Mouse (Mus musculus): Measurements from ENCODE around the gene Ccdc62.

The Ccdc62 gene

GRCm38 (mm10) chr5:124002876-124003275 is 72.4 kb downstream of the Ccdc62 start:
- DNase-seq (ENCODE audit: low spot score), result no peak

- DNase-seq (ENCODE audit: low spot score), result no peak
Measured at GRCm38 (mm10) chr5:124003375-124003774, 72.9 kb downstream of the Ccdc62 start.

- no peak for DNase-seq (ENCODE audit: low spot score)
Measured at GRCm38 (mm10) chr5:124004356-124005150, 74.1 kb downstream of the Ccdc62 start.

DNA sequence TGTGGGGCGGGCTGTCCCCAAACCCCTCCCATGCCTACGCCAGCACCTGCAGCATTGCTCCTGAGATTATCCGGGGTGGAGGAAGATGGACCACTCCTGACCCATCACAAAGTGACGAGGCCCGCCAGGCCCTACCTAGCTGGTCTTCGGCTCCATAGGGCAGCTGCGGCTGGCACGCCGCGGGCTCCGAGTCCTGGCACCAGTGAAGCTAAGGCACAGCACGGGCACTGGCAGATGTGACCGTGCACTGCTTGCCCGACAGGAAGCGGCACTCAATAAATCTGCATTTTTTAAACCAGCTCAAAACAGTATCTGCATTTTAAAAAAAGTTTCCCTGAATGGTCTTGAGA is 74.6 kb downstream of the Ccdc62 start:
- no peak for DNase-seq (ENCODE audit: low spot score)

DNA sequence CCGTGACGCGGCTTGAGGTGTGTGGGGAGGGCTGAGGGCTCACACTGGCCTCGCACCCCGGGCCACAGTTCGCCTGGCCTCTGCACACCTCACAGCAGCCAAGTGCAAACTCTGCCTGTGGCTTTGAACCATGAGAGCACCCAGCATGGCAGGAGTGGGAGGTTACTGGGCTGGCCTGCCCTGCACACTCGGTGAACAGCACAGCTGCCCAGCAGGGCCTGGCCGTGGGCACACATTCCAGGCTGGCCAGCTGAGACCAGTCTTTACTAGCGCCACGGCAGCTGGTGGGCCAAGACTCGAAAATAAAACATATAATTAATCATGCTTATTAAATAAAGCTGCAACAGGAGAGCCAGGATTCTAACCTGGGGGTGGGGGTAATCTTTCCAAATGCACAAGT is 75.1 kb downstream of the Ccdc62 start:
- no peak for DNase-seq (ENCODE audit: low spot score)

DNA sequence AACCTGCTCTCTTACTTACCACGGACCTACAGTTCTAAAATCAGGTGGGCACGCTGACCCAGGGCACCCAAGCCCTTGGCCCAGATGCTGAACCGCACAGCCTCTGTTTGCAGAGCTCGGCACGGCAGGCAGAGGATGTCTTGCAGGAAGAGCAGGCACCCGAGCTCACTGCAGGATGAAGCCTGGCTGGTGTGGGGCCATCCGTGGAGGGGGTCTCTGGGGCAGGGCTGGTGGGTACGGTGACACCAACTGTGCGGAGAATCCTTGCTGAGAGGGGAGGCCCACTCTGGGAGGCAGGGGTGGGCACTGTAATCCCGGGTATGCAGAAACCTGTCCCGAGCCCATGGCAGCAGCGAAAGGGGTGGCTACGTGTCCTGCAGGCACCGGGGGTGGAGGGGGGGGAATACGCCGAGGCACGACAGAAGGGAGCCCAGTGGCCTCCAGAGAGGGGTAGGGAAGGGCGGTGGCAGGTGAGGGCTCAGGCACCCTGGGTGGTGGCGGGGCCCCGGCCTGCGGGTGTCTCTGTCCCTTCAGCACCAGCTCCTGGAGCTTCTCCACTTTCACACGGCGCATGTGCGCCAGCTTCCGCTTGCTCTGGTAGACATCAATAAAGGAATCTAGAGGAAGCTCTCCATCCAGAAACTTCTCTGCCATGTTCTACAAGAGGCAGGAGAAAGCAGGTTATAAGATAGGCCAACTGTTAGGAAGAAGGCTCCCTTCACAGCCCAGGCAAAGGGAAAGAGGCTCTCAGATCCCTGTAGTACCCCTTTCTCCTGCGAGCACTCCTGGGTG is 75.8 kb downstream of the Ccdc62 start:
- DNase-seq (ENCODE audit: low spot score), result no peak

GRCm38 (mm10) chr5:124006891-124007491 is 76.5 kb downstream of the Ccdc62 start:
- no peak for DNase-seq (ENCODE audit: low spot score)

- DNase-seq (ENCODE audit: low spot score), result no peak
Measured at GRCm38 (mm10) chr5:124010077-124010476, 79.6 kb downstream of the Ccdc62 start.

DNA sequence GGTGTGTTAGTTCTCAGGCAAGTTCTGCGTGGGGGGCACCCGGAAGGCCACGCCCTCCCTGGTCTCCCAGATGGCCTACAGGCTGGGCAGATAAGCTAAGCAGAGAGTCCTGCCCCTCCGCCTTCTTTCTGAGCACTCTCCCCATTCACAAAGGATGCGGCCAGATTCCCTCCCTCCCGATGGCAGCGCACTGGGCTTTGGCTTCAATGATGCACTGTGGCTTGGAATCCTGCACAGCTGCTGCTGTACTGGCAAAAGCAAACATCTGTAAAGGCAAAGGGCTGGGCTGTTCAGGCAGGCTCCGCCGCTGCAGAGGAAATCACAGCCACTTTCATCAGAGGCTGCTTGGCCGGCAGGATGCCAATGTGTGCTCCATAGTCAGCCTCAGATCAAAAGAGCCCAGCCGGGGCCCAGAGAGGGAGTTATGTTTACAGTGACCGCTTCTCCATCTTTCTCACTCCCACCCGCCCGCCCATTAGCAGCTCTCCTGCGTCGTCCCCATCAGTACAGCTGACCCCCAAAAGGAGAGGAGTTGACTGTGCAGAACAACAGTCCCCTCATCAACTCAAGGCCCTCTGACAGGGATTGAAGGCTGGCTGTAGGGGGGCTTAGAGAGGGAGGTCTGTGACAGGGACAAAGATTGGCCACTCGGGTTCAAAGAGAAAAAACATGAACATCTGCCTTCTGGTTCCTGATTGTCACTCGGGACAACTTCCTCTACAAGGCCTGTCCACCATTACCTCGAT is 80.6 kb downstream of the Ccdc62 start:
- DNase-seq (ENCODE audit: low spot score), result peak; percentile 63

- DNase-seq (ENCODE audit: low spot score), result no peak
Measured at GRCm38 (mm10) chr5:124011927-124012326, 81.4 kb downstream of the Ccdc62 start.

- DNase-seq (ENCODE audit: low spot score), result no peak
Measured at GRCm38 (mm10) chr5:124012885-124013284, 82.4 kb downstream of the Ccdc62 start.

GRCm38 (mm10) chr5:124013747-124014146 is 83.3 kb downstream of the Ccdc62 start:
- DNase-seq (ENCODE audit: low spot score), result no peak

DNA sequence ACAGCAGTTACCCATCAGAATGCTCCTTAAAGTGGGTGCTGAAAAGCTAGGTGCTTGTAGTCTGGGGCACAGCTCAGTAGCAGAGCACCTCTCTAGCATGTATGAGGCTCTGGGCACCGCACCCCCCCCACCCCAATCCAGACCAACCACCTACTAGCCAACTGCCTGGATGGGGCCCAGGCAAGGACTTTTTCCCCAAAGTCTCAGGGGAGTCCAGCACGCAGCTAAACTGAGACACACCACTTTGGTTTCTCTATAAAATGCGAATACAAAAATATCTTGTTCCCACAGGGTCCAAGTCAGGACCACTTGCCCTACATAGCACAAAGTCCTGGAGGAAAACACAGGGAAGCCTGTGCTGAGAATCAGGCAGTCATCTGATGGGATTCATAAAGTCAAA is 83.7 kb downstream of the Ccdc62 start:
- no peak for DNase-seq (ENCODE audit: low spot score)

- DNase-seq (ENCODE audit: low spot score), result no peak
Measured at GRCm38 (mm10) chr5:124014791-124015251, 84.3 kb downstream of the Ccdc62 start.

DNA sequence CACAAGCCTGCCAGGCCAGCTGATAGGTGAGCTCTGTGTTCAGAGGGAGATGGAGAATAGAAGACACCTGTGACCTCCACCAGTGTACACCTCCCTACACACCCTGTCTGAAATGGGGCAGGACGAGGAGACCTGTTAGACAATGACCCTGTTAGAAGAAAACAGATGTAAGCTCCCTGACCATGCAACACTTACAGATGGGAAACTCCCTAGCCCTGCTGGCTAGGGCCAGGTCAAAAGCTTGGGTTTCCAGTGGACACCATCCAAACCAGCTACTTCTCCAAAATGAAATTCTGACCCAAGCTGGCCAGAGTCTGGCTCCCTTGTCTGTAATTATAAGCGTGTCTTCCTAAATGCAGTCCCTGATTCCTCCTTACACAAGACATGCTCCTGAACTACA is 85.2 kb downstream of the Ccdc62 start:
- DNase-seq (ENCODE audit: low spot score), result no peak

DNA sequence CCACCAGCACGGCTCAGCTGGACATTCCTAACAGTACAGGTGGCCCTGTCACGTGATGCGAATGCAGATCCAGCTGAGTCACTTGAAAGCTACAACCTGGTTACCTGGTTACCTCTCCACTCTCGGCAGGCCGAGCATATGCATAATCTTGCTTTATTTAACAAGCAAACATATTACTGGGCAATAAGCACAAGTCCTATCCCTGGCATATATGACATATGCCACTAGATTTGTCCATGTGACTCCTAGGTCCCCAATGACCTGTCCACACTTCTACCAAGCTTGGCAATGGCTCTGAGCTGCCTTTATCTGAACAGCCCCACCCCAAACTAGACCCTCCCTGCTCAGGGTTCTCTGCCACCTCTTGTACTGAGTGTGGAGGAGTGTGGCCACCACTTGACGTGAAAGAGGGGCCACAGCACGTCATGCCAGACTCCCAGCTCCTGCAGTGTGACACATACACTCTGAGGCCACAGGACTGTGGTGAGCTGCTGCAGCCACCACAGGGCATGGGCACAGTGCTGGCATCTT is 85.9 kb downstream of the Ccdc62 start:
- DNase-seq (ENCODE audit: low spot score), result no peak

GRCm38 (mm10) chr5:124017941-124018340 is 87.5 kb downstream of the Ccdc62 start:
- DNase-seq (ENCODE audit: low spot score), result no peak

- DNase-seq (ENCODE audit: low spot score), result no peak
Measured at GRCm38 (mm10) chr5:124018651-124019050, 88.2 kb downstream of the Ccdc62 start.

Measured in ovary, postnatal 14 days (tissue).